Mouse (Mus musculus) right cerebral cortex, adult 2 months (tissue): ENCODE data around the gene Tmprss4.
A peak's percentile ranks its signal among the peaks of the same experiment; 100 is the strongest.

ENCODE experiments used
- DNase-seq, 2 experiments: peaks; one replicate each; pipeline ENCODE4 v3.0.0; 2021 to 2022; ENCODE audit warnings: low spot score in 2 of 2

Tmprss4 gene

GRCm38 (mm10) chr9:45196125-45196830 is 7.6 kb downstream of the Tmprss4 start:
- DNase-seq = no peak

- no peak for DNase-seq
These were observed 8.4 kb downstream of the Tmprss4 start for GRCm38 (mm10) chr9:45195468-45195867.

- no peak for DNase-seq
These were observed 14.2 kb downstream of the Tmprss4 start for GRCm38 (mm10) chr9:45189661-45190174.

GRCm38 (mm10) chr9:45188570-45189563 is 15.0 kb downstream of the Tmprss4 start:
- DNase-seq = no peak

GRCm38 (mm10) chr9:45185250-45185649 is 18.6 kb downstream of the Tmprss4 start:
- peak; percentile 68 to 73 for DNase-seq

- no peak for DNase-seq
These were observed 20.6 kb downstream of the Tmprss4 start for GRCm38 (mm10) chr9:45183266-45183665.

GRCm38 (mm10) chr9:45182521-45182920 is 21.4 kb downstream of the Tmprss4 start:
- DNase-seq = no peak

- no peak for DNase-seq
These were observed 22.1 kb downstream of the Tmprss4 start, which contains the start of gene BC049352 for GRCm38 (mm10) chr9:45181770-45182169. Gene BC049352, plus strand, starts transcription at chr9:45182007.

GRCm38 (mm10) chr9:45179282-45179681 is 24.6 kb downstream of the Tmprss4 start:
- no peak for DNase-seq

- DNase-seq = no peak
These were observed 30.4 kb downstream of the Tmprss4 start for GRCm38 (mm10) chr9:45173475-45173874.

GRCm38 (mm10) chr9:45171073-45171610 is 32.8 kb downstream of the Tmprss4 start:
- DNase-seq = no peak

GRCm38 (mm10) chr9:45170150-45170549 is 33.7 kb downstream of the Tmprss4 start:
- peak; percentile 60 to 68 for DNase-seq

GRCm38 (mm10) chr9:45167903-45168302 is 36.0 kb downstream of the Tmprss4 start:
- no peak for DNase-seq

- DNase-seq = no peak
These were observed 50.5 kb downstream of the Tmprss4 start for GRCm38 (mm10) chr9:45153361-45153760.

- DNase-seq = no peak
These were observed 53.0 kb downstream of the Tmprss4 start for GRCm38 (mm10) chr9:45150933-45151332.

GRCm38 (mm10) chr9:45146267-45146597 is 57.7 kb downstream of the Tmprss4 start:
- DNase-seq = peak; percentile 85 to 92

- DNase-seq = peak in 1 of 2 experiments; percentile 56
These were observed 58.2 kb downstream of the Tmprss4 start for GRCm38 (mm10) chr9:45145533-45146266.

GRCm38 (mm10) chr9:45142686-45143085 is 61.2 kb downstream of the Tmprss4 start:
- DNase-seq = no peak

GRCm38 (mm10) chr9:45140945-45141344 is 62.9 kb downstream of the Tmprss4 start:
- DNase-seq = no peak

GRCm38 (mm10) chr9:45139082-45139481 is 64.8 kb downstream of the Tmprss4 start:
- no peak for DNase-seq
